Mouse (Mus musculus): ENCODE data around the gene Wdr83. TPM values are rescaled to one million over a fixed set of nuclear protein-coding genes. Genes with fewer than 3 reads are reported as not detected.
A peak's percentile ranks its signal among the peaks of the same experiment; 100 is the strongest.

Wdr83 gene
- polyA plus RNA-seq, 1 experiment: 21.1 TPM

DNA sequence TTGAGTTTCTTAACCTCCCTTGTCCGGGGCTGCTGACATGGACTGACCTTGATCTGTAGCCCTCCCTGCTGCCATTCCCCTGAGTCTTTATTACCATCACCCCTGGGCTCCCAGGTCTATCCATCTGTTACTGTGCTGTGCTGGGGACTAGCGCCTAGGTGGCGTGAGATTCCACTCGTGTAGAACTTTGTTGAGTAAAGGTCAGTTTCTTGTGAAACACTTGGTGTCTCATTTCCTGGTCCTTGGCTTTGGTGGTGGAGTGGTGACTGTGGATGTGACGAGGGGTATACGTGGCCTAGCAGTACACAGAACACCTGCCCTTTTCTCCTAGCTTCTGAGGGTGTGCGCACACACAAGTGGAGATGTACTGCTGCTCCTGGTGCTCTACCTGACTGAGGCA, 23.7 kb downstream of the Wdr83 start:
- peaks cover 2% of the 10 kb centered on the region for H3K4me1 ChIP-seq (ENCODE audit: control insufficient read depth, insufficient read depth, low read length)
- H3K36me3 ChIP-seq (ENCODE audit: control insufficient read depth, insufficient read depth, low read length): no peaks in the 10 kb centered on the region; the same call in 1 of the 2 replicates
- H3K27me3 ChIP-seq (ENCODE audit: control insufficient read depth, insufficient read depth, low read length): no peaks in the 10 kb centered on the region
- no peak for TF ChIP-seq POLR2A (IDR thresholded peaks at IDR 0.05; ENCODE audit: control insufficient read depth, low read depth, low read length)
- TF ChIP-seq CTCF (IDR thresholded peaks at IDR 0.05; ENCODE audit: control insufficient read depth, insufficient read depth, insufficient replicate concordance, low read depth, low read length): no peak
- no peak overlapping the region for H3K4me3 ChIP-seq (ENCODE audit: control insufficient read depth, low read depth, low read length)
- no peak overlapping the region for H3K27ac ChIP-seq (ENCODE audit: control insufficient read depth, insufficient read depth, low read depth, low read length)

DNA sequence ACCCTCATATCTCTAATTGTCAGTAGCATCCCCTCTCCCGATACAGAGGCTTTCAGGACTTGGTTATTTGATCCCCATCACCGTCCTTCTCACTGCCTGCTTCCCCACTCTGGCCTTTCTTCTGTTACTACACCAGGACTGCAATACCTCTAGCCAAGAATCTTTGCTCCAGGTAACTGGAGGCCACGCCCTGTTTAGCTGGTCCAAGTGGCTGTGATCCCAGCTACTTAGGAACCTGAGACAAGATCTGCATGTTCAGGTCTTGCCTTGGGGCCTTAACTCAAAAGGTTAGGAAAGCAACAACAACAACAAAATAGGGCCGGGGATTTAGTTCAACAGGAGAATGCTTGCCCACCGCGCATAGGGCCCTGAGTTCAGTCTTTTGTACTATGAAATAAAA, 37.5 kb downstream of the Wdr83 start:
- no peak for TF ChIP-seq POLR2A (IDR thresholded peaks at IDR 0.05; ENCODE audit: control insufficient read depth, low read depth, low read length)
- TF ChIP-seq CTCF (IDR thresholded peaks at IDR 0.05; ENCODE audit: control insufficient read depth, insufficient read depth, insufficient replicate concordance, low read depth, low read length): no peak
- Histone ChIP-seq H3K27ac (ENCODE audit: control insufficient read depth, insufficient read depth, low read depth, low read length) (no peak overlapping the region), H3K36me3 (ENCODE audit: control insufficient read depth, insufficient read depth, low read length) (no peaks in the 10 kb centered on the region; the same call in 1 of the 2 replicates), H3K4me1 (ENCODE audit: control insufficient read depth, insufficient read depth, low read length) (no peaks in the 10 kb centered on the region), H3K4me3 (ENCODE audit: control insufficient read depth, low read depth, low read length) (no peak overlapping the region), H3K27me3 (ENCODE audit: control insufficient read depth, insufficient read depth, low read length) (no peaks in the 10 kb centered on the region)

DNA sequence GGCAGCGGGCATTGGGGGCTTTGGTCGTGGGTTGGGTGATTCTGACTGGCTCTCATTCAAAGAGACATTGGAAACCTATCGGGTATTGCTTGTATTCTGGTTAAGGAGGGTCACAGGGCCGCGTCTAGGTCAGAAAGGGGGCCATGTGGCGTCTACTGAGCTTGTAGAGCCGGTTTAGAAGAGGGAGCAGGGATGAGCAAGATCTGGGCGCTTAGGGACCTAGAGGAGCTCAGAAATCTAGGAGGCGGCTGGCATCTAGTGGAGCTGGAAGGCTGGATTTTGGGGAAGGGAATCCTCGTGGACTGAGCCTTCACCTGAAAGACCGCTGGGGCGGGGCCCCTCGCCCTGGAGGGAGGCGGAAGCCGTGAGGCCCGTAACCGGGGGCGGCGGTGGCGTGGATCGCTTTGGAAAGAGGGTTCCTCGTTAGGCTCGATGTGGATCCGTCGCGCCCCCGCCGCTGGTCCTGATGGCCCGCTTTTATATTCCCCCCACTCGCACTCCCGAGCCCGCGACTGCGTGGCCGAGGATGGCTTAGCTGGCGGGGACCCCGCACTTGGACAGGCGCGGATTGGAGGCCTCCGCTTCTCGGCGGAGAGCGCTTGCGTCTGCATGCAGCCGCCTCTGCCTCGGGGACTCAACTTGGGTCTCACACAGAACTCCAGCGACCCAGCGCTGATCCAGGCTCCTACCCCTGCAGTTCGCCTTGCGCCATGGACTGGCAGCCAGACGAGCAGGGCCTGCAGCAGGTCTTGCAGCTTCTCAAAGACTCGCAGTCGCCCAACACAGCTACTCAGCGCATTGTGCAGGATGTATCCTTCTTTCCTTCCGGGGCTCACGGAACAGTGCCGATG, 43.2 kb downstream of the Wdr83 start:
- TF ChIP-seq CTCF (IDR thresholded peaks at IDR 0.05; ENCODE audit: control insufficient read depth, insufficient read depth, insufficient replicate concordance, low read depth, low read length): no peak
- TF ChIP-seq POLR2A (IDR thresholded peaks at IDR 0.05; ENCODE audit: control insufficient read depth, low read depth, low read length): 0 out of 2 replicates have a peak, but pooled peaks have one; percentile 21
- Histone ChIP-seq H3K4me3 (ENCODE audit: control insufficient read depth, low read depth, low read length) (peak overlapping the region; percentile 91), H3K36me3 (ENCODE audit: control insufficient read depth, insufficient read depth, low read length) (no peaks in the 10 kb centered on the region; the same call in 1 of the 2 replicates), H3K27me3 (ENCODE audit: control insufficient read depth, insufficient read depth, low read length) (no peaks in the 10 kb centered on the region), H3K27ac (ENCODE audit: control insufficient read depth, insufficient read depth, low read depth, low read length) (peak overlapping the region; percentile 68), H3K4me1 (ENCODE audit: control insufficient read depth, insufficient read depth, low read length) (peaks cover 13% of the 10 kb centered on the region)

GRCm38 (mm10) chr8:85037366-85037680, 43.8 kb downstream of the Wdr83 start:
- no peak for TF ChIP-seq CTCF (IDR thresholded peaks at IDR 0.05; ENCODE audit: control insufficient read depth, insufficient read depth, insufficient replicate concordance, low read depth, low read length)
- no peak for TF ChIP-seq POLR2A (IDR thresholded peaks at IDR 0.05; ENCODE audit: control insufficient read depth, low read depth, low read length)
- Histone ChIP-seq H3K4me1 (ENCODE audit: control insufficient read depth, insufficient read depth, low read length) (peaks cover 13% of the 10 kb centered on the region), H3K27ac (ENCODE audit: control insufficient read depth, insufficient read depth, low read depth, low read length) (peak overlapping the region; percentile 85), H3K36me3 (ENCODE audit: control insufficient read depth, insufficient read depth, low read length) (no peaks in the 10 kb centered on the region; the same call in 1 of the 2 replicates), H3K27me3 (ENCODE audit: control insufficient read depth, insufficient read depth, low read length) (no peaks in the 10 kb centered on the region), H3K4me3 (ENCODE audit: control insufficient read depth, low read depth, low read length) (peak overlapping the region; percentile 91)

DNA sequence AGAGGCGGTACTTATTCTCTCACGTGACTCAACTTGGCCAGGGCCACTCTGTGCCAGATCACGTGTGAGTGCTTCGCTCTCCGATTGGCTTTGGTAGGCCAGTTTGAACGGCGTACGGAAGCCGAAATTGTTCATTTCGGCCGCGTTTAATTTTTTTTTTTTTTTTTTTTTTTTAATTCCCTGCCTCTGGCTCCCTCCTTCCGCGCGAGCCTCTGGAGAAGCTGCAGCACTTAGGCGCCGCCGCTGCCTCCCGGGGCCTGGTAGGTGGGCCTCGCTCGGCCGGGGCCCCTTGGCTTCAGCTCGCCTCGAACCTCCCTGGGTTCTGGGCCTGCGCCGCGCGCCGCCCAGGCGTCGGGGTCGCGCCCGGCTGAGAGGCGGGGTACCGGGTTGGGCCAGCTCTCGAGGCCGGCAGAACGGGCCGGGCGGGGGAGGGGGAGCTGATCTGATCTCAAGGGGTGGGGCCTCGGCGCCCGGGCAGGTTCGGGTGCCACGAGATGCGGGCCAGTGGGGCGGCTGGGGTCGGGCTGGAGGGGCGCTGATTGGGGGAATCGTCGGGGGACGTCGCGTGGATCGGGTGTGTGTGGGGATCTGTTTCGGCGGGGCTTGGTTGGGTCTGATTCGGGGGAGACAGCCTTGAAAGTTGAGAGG, 44.3 kb downstream of the Wdr83 start, which contains the start of gene Tnpo2:
Gene Tnpo2 (plus strand): TSS at position 198 of the 648 bp plus-strand sequence.
- Histone ChIP-seq H3K4me3 (ENCODE audit: control insufficient read depth, low read depth, low read length) (peak within 1 kb of the TSS; percentile 91), H3K4me1 (ENCODE audit: control insufficient read depth, insufficient read depth, low read length) (peaks cover 13% of the 10 kb centered on the region), H3K36me3 (ENCODE audit: control insufficient read depth, insufficient read depth, low read length) (no peaks in the 10 kb centered on the region; the same call in 1 of the 2 replicates), H3K27ac (ENCODE audit: control insufficient read depth, insufficient read depth, low read depth, low read length) (peak within 1 kb of the TSS; percentile 88), H3K27me3 (ENCODE audit: control insufficient read depth, insufficient read depth, low read length) (no peaks in the 10 kb centered on the region)
- no peak for TF ChIP-seq CTCF (IDR thresholded peaks at IDR 0.05; ENCODE audit: control insufficient read depth, insufficient read depth, insufficient replicate concordance, low read depth, low read length)
- TF ChIP-seq POLR2A (IDR thresholded peaks at IDR 0.05; ENCODE audit: control insufficient read depth, low read depth, low read length): peak; percentile 61

DNA sequence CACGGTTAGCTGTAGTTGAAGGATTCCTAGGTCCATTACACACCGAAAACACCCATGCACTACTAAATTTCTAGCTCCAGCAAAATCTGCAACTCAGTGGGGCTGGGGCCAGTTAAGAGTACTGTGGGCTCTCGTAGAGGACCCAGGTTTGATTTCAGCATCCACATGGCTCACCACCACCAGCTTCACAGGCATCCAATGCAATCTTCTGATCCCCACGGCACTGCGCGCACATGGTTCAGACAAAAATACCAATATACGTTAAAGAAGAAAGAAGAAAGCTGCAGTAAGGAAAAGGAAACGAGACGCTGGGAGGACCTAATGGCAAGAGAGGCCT, 44.8 kb downstream of the Wdr83 start:
- Histone ChIP-seq H3K27me3 (ENCODE audit: control insufficient read depth, insufficient read depth, low read length) (no peaks in the 10 kb centered on the region), H3K36me3 (ENCODE audit: control insufficient read depth, insufficient read depth, low read length) (no peaks in the 10 kb centered on the region; the same call in 1 of the 2 replicates), H3K4me3 (ENCODE audit: control insufficient read depth, low read depth, low read length) (peak overlapping the region; percentile 91), H3K27ac (ENCODE audit: control insufficient read depth, insufficient read depth, low read depth, low read length) (peak overlapping the region; percentile 61; the same call in 1 of the 2 replicates), H3K4me1 (ENCODE audit: control insufficient read depth, insufficient read depth, low read length) (peaks cover 13% of the 10 kb centered on the region)
- TF ChIP-seq POLR2A (IDR thresholded peaks at IDR 0.05; ENCODE audit: control insufficient read depth, low read depth, low read length): no peak
- TF ChIP-seq CTCF (IDR thresholded peaks at IDR 0.05; ENCODE audit: control insufficient read depth, insufficient read depth, insufficient replicate concordance, low read depth, low read length): no peak

- no peaks in the 10 kb centered on the region for H3K27me3 ChIP-seq (ENCODE audit: control insufficient read depth, insufficient read depth, low read length)
- peaks cover 13% of the 10 kb centered on the region for H3K4me1 ChIP-seq (ENCODE audit: control insufficient read depth, insufficient read depth, low read length)
- H3K4me3 ChIP-seq (ENCODE audit: control insufficient read depth, low read depth, low read length): peak overlapping the region; percentile 12
- TF ChIP-seq CTCF (IDR thresholded peaks at IDR 0.05; ENCODE audit: control insufficient read depth, insufficient read depth, insufficient replicate concordance, low read depth, low read length) (no peak), POLR2A (IDR thresholded peaks at IDR 0.05; ENCODE audit: control insufficient read depth, low read depth, low read length) (no peak)
- no peaks in the 10 kb centered on the region for H3K36me3 ChIP-seq (ENCODE audit: control insufficient read depth, insufficient read depth, low read length)
- peak overlapping the region; percentile 61 for H3K27ac ChIP-seq (ENCODE audit: control insufficient read depth, insufficient read depth, low read depth, low read length)
Observed at GRCm38 (mm10) chr8:85035728-85036310, 45.3 kb downstream of the Wdr83 start.

All from testis, adult 2 months (tissue).